Mouse (Mus musculus): ENCODE results near the gene Bloc1s5.

GRCm38 (mm10) chr13:38649069-38649468 is 14.2 kb upstream of the Bloc1s5 start:
- TF ChIP-seq POLR2A (IDR thresholded peaks at IDR 0.05; ENCODE audit: insufficient read length, low read depth) (no peak), SRF (IDR thresholded peaks at IDR 0.05; ENCODE audit: control insufficient read depth, insufficient read length, low read depth) (no peak), USF1 (IDR thresholded peaks at IDR 0.05; ENCODE audit: low read depth) (no peak), REST (IDR thresholded peaks at IDR 0.05; ENCODE audit: insufficient read depth, insufficient read length) (no peak)

Data from myocyte (in vitro differentiated cells).